Mouse (Mus musculus) ES-Bruce4 (cell line): ENCODE measurements around the gene Rere. TPM values are rescaled to one million over a fixed set of nuclear protein-coding genes. Genes with fewer than 3 reads are reported as not detected.

Experiments
- H3K27ac ChIP-seq: 2 replicates; pipeline ENCODE4 v1.5.1; 2012; ENCODE audit warnings: low read length, inconsistent platforms; ENCODE audit not compliant: insufficient read depth
- H3K27me3 ChIP-seq: 2 replicates; pipeline ENCODE4 v1.6.1; 2012; ENCODE audit warnings: mild to moderate bottlenecking, low read length, inconsistent platforms; ENCODE audit not compliant: control insufficient read depth, poor library complexity, insufficient read depth, severe bottlenecking
- H3K36me3 ChIP-seq: 2 replicates; pipeline ENCODE4 v1.6.1; 2012; ENCODE audit warnings: inconsistent platforms, mild to moderate bottlenecking, low read length, moderate library complexity; ENCODE audit not compliant: control insufficient read depth, poor library complexity, insufficient read depth, severe bottlenecking
- H3K4me1 ChIP-seq: one replicate; pipeline ENCODE4 v1.8.1; 2011; ENCODE audit warnings: low read length; ENCODE audit not compliant: control insufficient read depth, insufficient read depth
- H3K4me3 ChIP-seq: 2 replicates; pipeline ENCODE4 v1.5.1; 2011; ENCODE audit warnings: low read depth, mild to moderate bottlenecking, low read length
- H3K9ac ChIP-seq: 2 replicates; pipeline ENCODE4 v1.6.1; 2012; ENCODE audit warnings: low read depth, mild to moderate bottlenecking, inconsistent platforms; ENCODE audit not compliant: poor library complexity, severe bottlenecking
- H3K9me3 ChIP-seq: replicated peaks from 2 replicates; pipeline ENCODE4 v1.6.1; 2012; ENCODE audit warnings: mild to moderate bottlenecking, low read length, inconsistent platforms; ENCODE audit not compliant: control insufficient read depth, poor library complexity, insufficient read depth, severe bottlenecking
- CTCF ChIP-seq: IDR thresholded peaks from one replicate; pipeline ENCODE4 v1.8.1; 2011; ENCODE audit warnings: low read depth, low read length
- EP300 ChIP-seq: IDR thresholded peaks from 2 replicates; pipeline ENCODE4 v1.6.1; 2011; ENCODE audit warnings: low read depth, low read length; ENCODE audit not compliant: insufficient read depth
- POLR2A ChIP-seq: IDR thresholded peaks from one replicate; pipeline ENCODE4 v1.8.1; 2011; ENCODE audit warnings: low read length; ENCODE audit not compliant: insufficient read depth
- polyA plus RNA-seq: library from polyadenylated mRNA; stranded (reverse); fragments of >200 nt; gene quantifications from 2 replicates; pipeline ENCODE4 v1.2.4, GENCODE M21; 2011; ENCODE audit warnings: low read depth; ENCODE audit not compliant: missing spikeins, insufficient read depth, insufficient read length

Gene Rere
- polyA plus RNA-seq, 1 experiment, result 77.3 TPM

DNA sequence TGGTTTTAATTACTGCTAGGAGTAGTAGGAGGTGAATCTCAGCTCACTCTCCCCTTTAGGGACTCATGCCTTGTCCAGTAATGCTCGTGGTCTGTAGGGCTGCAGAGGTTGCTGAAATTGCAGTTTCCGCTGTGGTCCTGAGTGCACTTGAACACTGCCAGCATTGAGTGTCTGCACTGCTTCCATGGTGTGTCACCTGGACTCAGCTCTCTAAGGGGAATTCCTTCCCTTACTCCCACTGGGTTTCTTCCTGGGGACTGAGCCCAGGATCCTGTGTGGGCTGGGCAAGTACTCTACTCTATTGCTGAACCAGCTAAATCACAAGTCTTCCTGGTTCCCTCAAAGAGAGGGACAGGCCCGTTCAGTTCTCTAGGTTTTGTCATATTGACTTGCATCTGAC is 166.1 kb downstream of the Rere start:
- no peak overlapping the region for H3K4me3 ChIP-seq
- TF ChIP-seq EP300, result no peak
- no peak for TF ChIP-seq POLR2A
- TF ChIP-seq CTCF, result no peak
- no peak overlapping the region for H3K27ac ChIP-seq
- no peak overlapping the region for H3K9ac ChIP-seq
- H3K36me3 ChIP-seq, result no peaks in the 10 kb centered on the region
- peaks cover 8% of the 10 kb centered on the region for H3K4me1 ChIP-seq
- no peaks in the 10 kb centered on the region for H3K9me3 ChIP-seq
- H3K27me3 ChIP-seq, result no peaks in the 10 kb centered on the region

DNA sequence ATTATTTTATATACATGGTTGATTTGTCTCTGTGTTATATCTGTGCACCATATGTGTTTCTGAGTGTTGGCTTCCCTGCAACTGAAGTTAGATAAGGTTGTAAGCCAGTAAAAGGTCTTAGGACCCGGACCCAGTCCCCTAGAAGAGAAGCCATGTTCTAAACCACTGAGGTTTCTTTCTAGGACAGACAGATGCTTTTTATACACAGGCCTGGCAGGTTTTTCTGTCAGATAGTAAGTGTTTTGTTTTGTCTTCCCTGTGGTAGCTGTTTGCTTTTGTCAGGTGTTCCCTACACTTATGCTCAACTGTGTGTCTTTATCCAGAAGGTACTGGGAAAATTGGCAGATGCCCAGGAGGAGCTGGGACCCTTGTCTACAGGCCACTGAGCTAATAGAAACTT is 167.0 kb downstream of the Rere start:
- H3K27me3 ChIP-seq, result no peaks in the 10 kb centered on the region
- H3K9me3 ChIP-seq, result no peaks in the 10 kb centered on the region
- H3K36me3 ChIP-seq, result no peaks in the 10 kb centered on the region
- H3K27ac ChIP-seq, result no peak overlapping the region
- peaks cover 8% of the 10 kb centered on the region for H3K4me1 ChIP-seq
- TF ChIP-seq POLR2A (no peak), CTCF (no peak), EP300 (no peak)
- no peak overlapping the region for H3K4me3 ChIP-seq
- no peak overlapping the region for H3K9ac ChIP-seq

DNA sequence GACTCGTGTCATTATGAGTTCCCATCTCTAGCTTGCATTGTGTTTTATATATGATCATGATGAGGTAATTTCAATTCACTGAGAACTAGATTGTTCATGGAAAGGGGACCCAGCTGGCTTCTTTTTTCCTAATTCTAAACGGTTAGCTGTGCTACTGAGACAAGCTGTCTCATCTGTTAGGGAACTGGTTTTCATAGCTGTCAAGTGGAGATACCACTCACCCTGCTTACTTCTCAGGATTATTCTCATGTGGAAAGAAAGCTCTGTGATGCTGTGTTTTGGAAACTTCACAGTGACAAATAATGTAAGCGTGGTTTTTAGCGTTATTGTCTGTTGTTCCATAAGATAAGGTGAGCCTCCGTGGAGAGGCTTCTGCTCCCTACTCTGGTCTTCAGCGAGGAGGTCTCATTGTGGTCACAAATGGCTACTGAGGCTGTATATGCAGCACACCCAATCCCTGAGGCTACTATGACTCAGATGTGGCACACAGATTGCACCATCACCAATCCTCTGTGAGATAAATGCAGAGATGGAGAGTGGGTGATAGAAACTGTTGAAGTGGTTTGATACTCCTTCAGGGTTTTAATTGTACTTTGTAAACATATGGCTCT is 168.7 kb downstream of the Rere start:
- Histone ChIP-seq H3K4me3 (no peak overlapping the region), H3K4me1 (peaks cover 6% of the 10 kb centered on the region), H3K9ac (no peak overlapping the region), H3K27ac (no peak overlapping the region), H3K36me3 (no peaks in the 10 kb centered on the region), H3K27me3 (no peaks in the 10 kb centered on the region), H3K9me3 (no peaks in the 10 kb centered on the region)
- no peak for TF ChIP-seq EP300
- TF ChIP-seq POLR2A, result no peak
- TF ChIP-seq CTCF, result no peak

DNA sequence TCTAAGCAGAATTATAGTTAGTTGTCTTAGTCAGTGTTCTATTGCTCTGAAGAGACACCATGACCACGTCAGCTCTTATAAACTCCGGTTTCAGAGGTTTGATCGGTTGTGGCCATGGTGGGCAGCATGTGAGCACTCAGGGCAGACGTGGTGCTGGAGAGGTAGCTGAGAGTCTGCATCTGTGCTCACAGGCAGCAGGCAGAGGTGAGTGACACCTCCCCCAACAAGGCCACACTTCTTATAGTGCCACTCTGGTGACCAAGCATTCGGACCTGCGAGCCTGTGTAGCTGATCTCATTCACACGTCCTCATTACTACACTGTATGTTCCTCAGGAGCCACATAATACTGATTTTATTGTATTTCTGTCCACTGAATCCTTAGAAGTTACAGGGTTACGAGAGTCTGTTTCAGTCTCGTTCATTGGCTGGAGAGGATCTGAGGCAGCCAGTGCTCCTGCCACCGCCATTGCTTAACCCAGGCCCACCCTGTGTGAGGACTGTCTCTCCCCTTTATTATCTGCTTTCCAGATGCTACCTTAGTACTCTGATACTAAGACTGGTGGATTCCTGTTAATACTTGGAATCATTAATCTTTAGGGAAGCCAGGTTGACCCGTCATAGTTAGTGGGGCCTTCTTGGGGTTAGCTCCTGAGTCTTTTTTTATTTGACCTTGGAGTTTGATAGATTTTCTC is 170.9 kb downstream of the Rere start:
- Histone ChIP-seq H3K36me3 (no peaks in the 10 kb centered on the region), H3K4me1 (no peaks in the 10 kb centered on the region), H3K27ac (no peak overlapping the region), H3K9ac (no peak overlapping the region), H3K27me3 (no peaks in the 10 kb centered on the region), H3K4me3 (no peak overlapping the region), H3K9me3 (no peaks in the 10 kb centered on the region)
- TF ChIP-seq POLR2A (no peak), CTCF (no peak), EP300 (no peak)

DNA sequence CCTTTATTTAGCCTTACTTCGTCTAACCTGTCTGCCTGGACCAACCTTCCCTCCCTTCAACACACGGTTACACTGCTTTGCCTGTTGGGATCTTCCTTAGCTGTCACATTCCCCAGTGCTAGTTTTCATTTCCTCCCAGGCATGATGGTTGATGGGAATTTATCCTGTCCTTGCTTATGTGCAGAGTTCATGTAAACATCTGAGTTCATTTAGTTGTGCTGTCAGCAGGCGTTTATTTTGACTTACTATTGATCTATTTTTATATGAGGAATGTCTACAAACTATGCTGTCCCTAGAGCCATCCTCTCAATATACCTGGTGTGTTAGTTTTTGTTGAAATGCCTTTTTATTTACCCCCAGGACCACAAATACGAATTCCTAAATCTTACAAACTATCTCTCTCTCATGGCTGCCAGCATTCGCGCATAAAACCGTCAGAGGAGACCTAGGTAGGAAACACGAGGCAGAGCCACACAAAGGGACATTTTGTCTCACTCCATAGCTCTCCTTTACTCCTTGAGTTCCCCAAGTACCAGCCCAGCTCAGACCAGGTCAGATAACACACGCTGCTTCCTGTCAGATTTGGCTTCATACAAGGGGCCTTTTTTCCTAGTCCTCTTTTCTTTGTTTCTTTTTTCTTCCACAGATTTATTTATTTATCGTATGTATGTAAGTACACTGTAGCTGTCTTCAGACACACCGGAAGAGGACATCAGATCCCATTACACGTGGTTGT is 173.3 kb downstream of the Rere start:
- Histone ChIP-seq H3K36me3 (no peaks in the 10 kb centered on the region), H3K9me3 (no peaks in the 10 kb centered on the region), H3K9ac (no peak overlapping the region), H3K27me3 (no peaks in the 10 kb centered on the region), H3K27ac (no peak overlapping the region), H3K4me1 (peaks cover 2% of the 10 kb centered on the region), H3K4me3 (no peak overlapping the region)
- no peak for TF ChIP-seq EP300
- no peak for TF ChIP-seq CTCF
- no peak for TF ChIP-seq POLR2A

DNA sequence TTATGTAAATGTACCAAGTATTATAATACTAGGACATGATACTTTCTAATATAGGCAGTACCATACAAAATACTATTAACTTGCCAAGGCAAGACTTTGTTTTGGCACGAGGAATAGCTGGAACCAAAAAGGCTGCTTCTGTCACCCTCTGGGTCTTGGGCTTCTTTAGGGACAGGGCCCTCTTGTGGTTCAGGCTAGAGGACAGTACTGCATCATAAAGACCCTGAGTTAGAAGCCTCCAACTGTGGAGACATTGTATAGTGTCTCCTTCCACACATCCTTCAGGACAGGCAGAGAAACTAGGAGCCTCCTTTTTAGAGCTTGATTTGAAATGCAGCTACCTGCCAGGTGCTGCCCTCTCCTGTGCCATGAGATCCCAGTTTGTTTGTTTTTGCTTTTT is 174.3 kb downstream of the Rere start:
- H3K4me3 ChIP-seq, result no peak overlapping the region
- H3K36me3 ChIP-seq, result no peaks in the 10 kb centered on the region
- H3K9ac ChIP-seq, result no peak overlapping the region
- H3K9me3 ChIP-seq, result no peaks in the 10 kb centered on the region
- no peak overlapping the region for H3K27ac ChIP-seq
- no peaks in the 10 kb centered on the region for H3K27me3 ChIP-seq
- peaks cover 2% of the 10 kb centered on the region for H3K4me1 ChIP-seq
- no peak for TF ChIP-seq POLR2A
- TF ChIP-seq EP300, result no peak
- no peak for TF ChIP-seq CTCF
